Mouse (Mus musculus): Measurements from ENCODE around the gene Foxp1.
A peak's percentile ranks its signal among the peaks of the same experiment; 100 is the strongest.

Foxp1 gene

GRCm38 (mm10) chr6:99251924-99252323 lies 270.6 kb downstream of the Foxp1 start:
- DNase-seq = peak; percentile 30

- DNase-seq = no peak
Observed at GRCm38 (mm10) chr6:99251222-99251621, 271.3 kb downstream of the Foxp1 start.

- DNase-seq = no peak
Observed at GRCm38 (mm10) chr6:99249496-99250030, 273.0 kb downstream of the Foxp1 start.

GRCm38 (mm10) chr6:99248396-99248795 lies 274.1 kb downstream of the Foxp1 start:
- DNase-seq = no peak

- peak; percentile 34 for DNase-seq
Observed at GRCm38 (mm10) chr6:99241625-99242395, 280.7 kb downstream of the Foxp1 start.

GRCm38 (mm10) chr6:99240764-99241163 lies 281.8 kb downstream of the Foxp1 start:
- no peak for DNase-seq

- no peak for DNase-seq
Observed at GRCm38 (mm10) chr6:99235588-99235987, 286.9 kb downstream of the Foxp1 start.

- DNase-seq = no peak
Observed at GRCm38 (mm10) chr6:99233411-99233810, 289.1 kb downstream of the Foxp1 start.

- DNase-seq = no peak
Observed at GRCm38 (mm10) chr6:99228336-99228870, 294.1 kb downstream of the Foxp1 start.

GRCm38 (mm10) chr6:99221147-99221546 lies 301.4 kb downstream of the Foxp1 start:
- DNase-seq = no peak

GRCm38 (mm10) chr6:99220472-99220871 lies 302.0 kb downstream of the Foxp1 start:
- no peak for DNase-seq

- no peak for DNase-seq
Observed at GRCm38 (mm10) chr6:99217846-99218245, 304.7 kb downstream of the Foxp1 start.

- DNase-seq = peak; percentile 21
Observed at GRCm38 (mm10) chr6:99217155-99217554, 305.4 kb downstream of the Foxp1 start.

GRCm38 (mm10) chr6:99212461-99212860 lies 310.1 kb downstream of the Foxp1 start:
- no peak for DNase-seq

GRCm38 (mm10) chr6:99211663-99212333 lies 310.7 kb downstream of the Foxp1 start:
- no peak for DNase-seq

- DNase-seq = no peak
Observed at GRCm38 (mm10) chr6:99210161-99210560, 312.4 kb downstream of the Foxp1 start.

- DNase-seq = no peak
Observed at GRCm38 (mm10) chr6:99207226-99207885, 315.2 kb downstream of the Foxp1 start.

GRCm38 (mm10) chr6:99206437-99206870 lies 316.1 kb downstream of the Foxp1 start:
- DNase-seq = no peak

GRCm38 (mm10) chr6:99205587-99206436 lies 316.7 kb downstream of the Foxp1 start:
- no peak for DNase-seq

- no peak for DNase-seq
Observed at GRCm38 (mm10) chr6:99204780-99205586, 317.5 kb downstream of the Foxp1 start.

- DNase-seq = no peak
Observed at GRCm38 (mm10) chr6:99204052-99204779, 318.3 kb downstream of the Foxp1 start.
